Mouse (Mus musculus) gastrocnemius, postnatal 14 days (tissue): Measurements from ENCODE around the gene Etfa. TPM values are rescaled to one million over a fixed set of nuclear protein-coding genes. Genes with fewer than 3 reads are reported as not detected.
A peak's percentile ranks its signal among the peaks of the same experiment; 100 is the strongest.

Source experiments
- DNase-seq: peaks from one replicate; pipeline ENCODE4 v3.0.0; 2021; ENCODE audit warnings: mixed read lengths
- intact Hi-C: fragments of 180-260 bp; cut with DNase I; formaldehyde crosslinking; loops from one replicate; pipeline ENCODE4 v1.15.1; 2025; ENCODE audit warnings: low total_unique reads
- long read RNA-seq, 2 experiments: library from polyadenylated mRNA; stranded (forward); transcript quantifications; one replicate each; pipeline ENCODE4 v2.0.0; 2021
- total RNA-seq, 2 experiments: library from RNA; stranded (reverse); gene quantifications; 2 replicates each; pipeline ENCODE4 v1.2.3; 2021

Gene Etfa
- 100 to 1,000 TPM; 229 to 279 TPM for total RNA-seq
- long read RNA-seq, experiment 1, transcript Etfa-201 (12 exons, 1,392 nt): major isoform, 347 of 417 reads
- long read RNA-seq, experiment 1, partial matches to known transcripts: 56 of 417 reads
- long read RNA-seq, experiment 1, other reads (novel, unspliced or antisense): 14 of 417 reads
- long read RNA-seq, experiment 2, transcript Etfa-201 (12 exons, 1,392 nt): major isoform, 337 of 398 reads
- long read RNA-seq, experiment 2, partial matches to known transcripts: 50 of 398 reads
- long read RNA-seq, experiment 2, other reads (novel, unspliced or antisense): 11 of 398 reads

- intact Hi-C loops: no loop called here
- DNase-seq: peak; percentile 95
These were observed at the start of gene Etfa for GRCm38 (mm10) chr9:55512027-55512543. Gene Etfa, minus strand, starts transcription at chr9:55512243.

DNA sequence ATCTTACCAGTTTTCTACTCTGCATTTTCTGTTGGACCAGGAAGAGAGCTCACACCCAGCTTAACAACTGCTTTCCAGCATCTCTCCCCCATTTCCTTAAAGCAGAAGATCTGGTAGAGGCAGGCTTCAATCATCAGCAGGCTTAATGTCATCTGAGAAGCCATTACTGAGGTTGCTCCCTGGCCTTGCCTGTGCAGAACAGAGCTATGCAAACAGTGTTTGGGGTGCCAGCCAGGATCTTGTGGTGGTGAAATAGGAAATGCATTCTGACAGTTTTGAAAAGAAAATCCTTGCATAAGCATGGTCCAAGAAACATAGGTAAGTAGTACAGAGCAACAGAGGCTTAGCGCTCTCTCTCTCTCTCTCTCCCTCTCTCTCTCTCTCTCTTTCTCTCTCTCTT is 48.9 kb upstream of the Etfa start:
- intact Hi-C loops: no loop called here
- no peak for DNase-seq

DNA sequence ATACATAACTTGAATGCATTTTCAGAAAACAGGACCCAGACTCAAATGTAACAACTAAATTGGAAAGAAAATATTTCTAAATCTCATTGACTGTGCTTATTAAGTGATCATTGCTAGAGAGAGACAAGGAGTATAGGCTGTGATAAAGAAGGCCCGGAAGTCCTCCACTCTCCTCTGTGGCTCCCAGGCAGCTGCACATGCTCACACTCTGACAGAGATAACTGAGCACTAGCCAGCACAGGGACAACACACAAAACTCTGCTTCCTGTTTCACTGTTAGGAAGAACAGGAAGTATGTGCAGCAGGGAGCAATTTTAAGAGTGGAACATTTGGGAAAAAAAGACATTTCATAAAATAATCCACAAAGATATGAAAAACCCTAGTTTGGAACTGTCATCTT is 42.9 kb upstream of the Etfa start:
- no peak for DNase-seq
- intact Hi-C loops: no loop called here

- no peak for DNase-seq
- intact Hi-C loops: no loop called here
These were observed 37.4 kb upstream of the Etfa start for GRCm38 (mm10) chr9:55549302-55549890.

DNA sequence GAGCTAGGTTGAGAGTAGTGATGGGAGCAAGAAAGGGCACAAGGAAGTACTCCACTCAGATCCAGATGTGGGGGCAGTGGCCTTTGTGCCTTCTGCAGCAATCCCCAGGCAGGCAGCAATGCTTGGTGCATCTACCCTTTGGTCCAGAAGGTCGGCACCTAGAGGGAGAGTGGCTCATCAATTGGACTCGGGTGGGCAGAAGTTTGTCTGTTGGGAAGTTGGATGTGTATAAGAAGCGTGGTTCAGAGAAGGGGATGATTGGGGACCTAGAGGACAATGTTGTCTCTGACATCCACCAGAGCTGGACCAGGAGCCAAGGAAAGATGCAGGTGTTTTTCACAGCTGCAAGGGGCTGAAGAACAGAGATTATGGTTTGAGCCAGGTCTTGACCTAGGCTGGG is 36.8 kb upstream of the Etfa start:
- DNase-seq: no peak
- intact Hi-C loops: no loop called here

DNA sequence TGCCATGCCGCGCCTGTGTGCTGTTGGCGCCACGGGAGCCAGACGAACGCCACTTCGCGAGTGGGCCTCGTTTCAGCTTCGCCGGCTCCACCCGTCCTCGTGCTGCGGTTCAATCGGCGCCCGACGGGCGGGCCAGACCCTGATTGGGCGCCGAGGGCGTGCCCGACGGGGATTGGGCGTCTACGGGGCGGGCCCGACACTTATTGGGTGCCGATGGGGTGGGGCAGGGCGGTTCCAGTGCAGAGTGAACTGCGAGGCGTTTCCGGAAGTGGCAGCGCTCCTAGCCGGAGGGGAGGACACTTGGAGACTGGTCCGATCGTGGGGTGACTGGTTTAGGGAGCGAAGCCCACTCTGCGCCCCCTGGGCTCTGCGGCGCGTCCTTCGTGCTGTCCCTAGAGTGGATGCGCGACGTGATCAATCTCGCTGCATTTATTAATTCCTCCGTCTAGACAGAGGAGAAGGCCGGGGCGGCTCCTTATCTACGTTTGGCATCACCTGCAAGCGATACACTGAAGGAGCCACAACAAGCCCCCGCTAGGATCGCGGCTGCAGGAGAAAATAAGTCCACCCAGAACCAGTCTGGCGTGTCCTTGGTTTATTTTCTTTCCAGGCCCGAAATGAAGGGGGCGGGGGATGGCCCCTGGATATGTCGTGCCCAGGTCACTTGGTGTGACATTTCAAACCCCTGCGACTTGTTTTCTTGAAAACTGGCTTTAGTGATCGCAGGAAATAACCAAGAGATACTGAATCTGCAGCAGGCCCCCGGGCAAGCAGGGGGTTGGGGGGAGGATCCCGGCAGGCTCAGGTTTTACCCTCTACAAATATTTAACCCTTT is 34.4 kb upstream of the Etfa start:
- DNase-seq: peak; percentile 41
- intact Hi-C loops: no loop called here

GRCm38 (mm10) chr9:55545556-55546175 is 33.6 kb upstream of the Etfa start:
- no peak for DNase-seq
- intact Hi-C loops: no loop called here

- intact Hi-C loops: no loop called here
- DNase-seq: no peak
These were observed 33.0 kb upstream of the Etfa start for GRCm38 (mm10) chr9:55544861-55545555.

GRCm38 (mm10) chr9:55543703-55544401 is 31.8 kb upstream of the Etfa start:
- DNase-seq: no peak
- intact Hi-C loops: no loop called here

- intact Hi-C loops: no loop called here
- no peak for DNase-seq
These were observed 31.3 kb upstream of the Etfa start for GRCm38 (mm10) chr9:55543336-55543702.

GRCm38 (mm10) chr9:55542366-55543325 is 30.6 kb upstream of the Etfa start:
- no peak for DNase-seq
- intact Hi-C loops: no loop called here

- DNase-seq: no peak
- intact Hi-C loops: no loop called here
These were observed 29.8 kb upstream of the Etfa start for GRCm38 (mm10) chr9:55541681-55542365.

DNA sequence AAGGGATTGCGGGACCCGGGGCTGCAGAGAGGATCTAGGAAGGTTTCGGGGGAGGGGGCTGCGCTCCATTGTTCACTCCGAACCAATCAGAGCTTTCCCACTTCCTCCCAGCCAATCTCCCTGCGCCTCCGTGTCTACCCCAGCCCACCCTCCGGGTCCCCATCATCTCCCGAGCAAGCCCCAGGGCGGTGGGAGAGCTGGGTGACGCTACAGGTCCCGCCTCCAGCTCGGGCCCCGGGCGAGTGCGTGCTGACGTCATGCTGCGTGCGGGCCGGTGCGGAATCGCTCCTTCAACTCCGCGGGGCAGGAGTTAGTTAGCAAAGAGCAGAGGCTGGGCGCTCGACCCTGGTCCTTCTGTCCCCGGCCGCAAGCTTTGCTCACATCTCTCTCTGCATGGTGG is 28.8 kb upstream of the Etfa start:
- peak; percentile 41 for DNase-seq
- intact Hi-C loops: no loop called here

GRCm38 (mm10) chr9:55540391-55540770 is 28.3 kb upstream of the Etfa start:
- no peak for DNase-seq
- intact Hi-C loops: no loop called here

- no peak for DNase-seq
- intact Hi-C loops: loop anchor here (10.0 kb wide), 2 partner anchors 75 to 385 kb away; no protein-coding TSS in a partner anchor
These were observed 27.8 kb upstream of the Etfa start for GRCm38 (mm10) chr9:55539661-55540390.

- no peak for DNase-seq
- intact Hi-C loops: loop anchor here (10.0 kb wide), 2 partner anchors 74 to 386 kb away; no protein-coding TSS in a partner anchor
These were observed 27.0 kb upstream of the Etfa start for GRCm38 (mm10) chr9:55539006-55539405.
